Mouse (Mus musculus): ENCODE data around the gene Vmn1r38. TPM values are rescaled to one million over a fixed set of nuclear protein-coding genes. Genes with fewer than 3 reads are reported as not detected.
"Not testable (repeated sequence)": the region's sequence is repeated elsewhere in the genome, so short reads cannot be mapped to it uniquely, and the experiment has no call there.

The Vmn1r38 gene
- total RNA-seq (2021) = not detected

- DNase-seq (ENCODE audit: low spot score in 2 of 2); intact Hi-C loops (cut with DNase I): not testable (repeated sequence)
Observed at GRCm38 (mm10) chr6:66782527-66782926, at the start of gene Vmn1r38. Gene Vmn1r38, minus strand, starts transcription at chr6:66782627.

GRCm38 (mm10) chr6:66810509-66810908 lies 28.1 kb upstream of the Vmn1r38 start, which contains the start of gene Vmn1r39:
Gene Vmn1r39, minus strand, starts transcription at chr6:66810609.
- intact Hi-C loops (cut with DNase I) = no loop called here
- no peak for DNase-seq (ENCODE audit: low spot score in 2 of 2)

GRCm38 (mm10) chr6:66806311-66806710 lies 23.9 kb upstream of the Vmn1r38 start:
- no peak for DNase-seq (ENCODE audit: low spot score in 2 of 2)
- intact Hi-C loops (cut with DNase I) = no loop called here

GRCm38 (mm10) chr6:66805713-66806112 lies 23.3 kb upstream of the Vmn1r38 start:
- DNase-seq (ENCODE audit: low spot score in 2 of 2) = no peak
- intact Hi-C loops (cut with DNase I) = no loop called here

GRCm38 (mm10) chr6:66729082-66729481 lies 53.3 kb downstream of the Vmn1r38 start, which contains the start of gene Vmn1r37:
Gene Vmn1r37, plus strand, starts transcription at chr6:66729382.
- DNase-seq (ENCODE audit: low spot score in 2 of 2); intact Hi-C loops (cut with DNase I): not testable (repeated sequence)

Other genes starting within 250 kb of the Vmn1r38 start
- gene Mad2l1, start 247.2 kb downstream of the Vmn1r38 start, total RNA-seq (2021) = 1 to 10 TPM; 8.0 to 8.7 TPM
- not detected for gene Vmn1r32, start 222.5 kb downstream of the Vmn1r38 start, total RNA-seq (2021)
- gene Vmn1r33, start 164.3 kb downstream of the Vmn1r38 start, total RNA-seq (2021) = not detected
- not detected for gene Vmn1r34, start 138.7 kb downstream of the Vmn1r38 start, total RNA-seq (2021)
- not detected for gene Vmn1r35, start 96.7 kb downstream of the Vmn1r38 start, total RNA-seq (2021)
- gene Vmn1r36, start 63.5 kb downstream of the Vmn1r38 start, total RNA-seq (2021) = not detected
- not detected for gene Vmn1r37, start 53.2 kb downstream of the Vmn1r38 start, total RNA-seq (2021)
- not detected for gene Vmn1r39, start 28.0 kb upstream of the Vmn1r38 start, total RNA-seq (2021)
- gene Gng12, start 113.8 kb upstream of the Vmn1r38 start, total RNA-seq (2021) = 10 to 100 TPM; 55.8 to 69.6 TPM